Comparison of ENCODE assay signal across 23 mouse cellular contexts in genomic region chr10:9295269-9295668, GRCm38 (mm10).
A peak's percentile ranks its signal among the peaks of the same experiment; 100 is the strongest.
DNase-seq lines count a peak whose midpoint lies in the region; ATAC-seq and TF ChIP-seq lines count a peak whose summit lies in the region.
"Had no signal": no experiment of that assay in that cellular context is flagged by ENCODE, and none has a peak within 500 bp of the region (broad histone marks: within the 10 kb centered on the region; RNA-seq: fewer than 3 reads in every experiment).

No protein-coding gene starts in this region.

- peaks cover 3% of the 10 kb centered on the region; the same call in 1 of the 2 replicates for H3K4me1 ChIP-seq in forebrain, embryonic 12.5 days
- no peaks in the 10 kb centered on the region for H3K4me1 ChIP-seq in forebrain, embryonic 11.5 days (replicated peaks; ENCODE audit: control insufficient read depth, insufficient read depth, low read length)
- H3K4me1 ChIP-seq in lung, embryonic 14.5 days (ENCODE audit: insufficient read depth), result no peaks in the 10 kb centered on the region
- no peaks in the 10 kb centered on the region for H3K4me1 ChIP-seq in lung, adult 2 months (ENCODE audit: control insufficient read depth, insufficient read depth, low read length)
- H3K4me1 ChIP-seq in forebrain, embryonic 15.5 days, result peaks cover 9% of the 10 kb centered on the region
- H3K4me1 ChIP-seq: limb, embryonic 12.5 days; megakaryocyte, embryonic 14.5 days had no signal

- H3K27me3 ChIP-seq in forebrain, embryonic 12.5 days, result no peaks in the 10 kb centered on the region
- H3K27me3 ChIP-seq in forebrain, embryonic 11.5 days (ENCODE audit: control insufficient read depth, insufficient read depth, low read length), result no peaks in the 10 kb centered on the region
- H3K27me3 ChIP-seq in lung, embryonic 14.5 days (ENCODE audit: insufficient read depth, low read length), result no peaks in the 10 kb centered on the region
- H3K27me3 ChIP-seq in forebrain, embryonic 15.5 days, result no peaks in the 10 kb centered on the region
- H3K27me3 ChIP-seq: heart, embryonic 13.5 days; hindbrain, embryonic 13.5 days; limb, embryonic 12.5 days; megakaryocyte, embryonic 14.5 days had no signal

- TF ChIP-seq CTCF in lung, embryonic 14.5 days (IDR thresholded peaks at IDR 0.05; ENCODE audit: low read depth), result no peak
- TF ChIP-seq CTCF in lung, adult 2 months (IDR thresholded peaks at IDR 0.05; ENCODE audit: insufficient read depth, low read length), result no peak

- no peak overlapping the region for H3K4me3 ChIP-seq in forebrain, embryonic 12.5 days (replicated peaks)
- no peak overlapping the region for H3K4me3 ChIP-seq in forebrain, embryonic 11.5 days (ENCODE audit: low read depth, low read length)
- H3K4me3 ChIP-seq in lung, embryonic 14.5 days (ENCODE audit: low read depth, low read length), result no peak overlapping the region
- H3K4me3 ChIP-seq in lung, adult 2 months (replicated peaks; ENCODE audit: extremely low read depth, low read depth, low read length), result no peak overlapping the region
- no peak overlapping the region for H3K4me3 ChIP-seq in forebrain, embryonic 15.5 days
- H3K4me3 ChIP-seq: heart, adult 2 months; heart, embryonic 13.5 days; hindbrain, embryonic 13.5 days; layer of hippocampus, adult 2 months; limb, embryonic 12.5 days; megakaryocyte, embryonic 14.5 days had no signal

- 0 out of 2 replicates have a peak, but pooled peaks have one; percentile 37 for ATAC-seq in forebrain, embryonic 12.5 days (ENCODE audit: low FRiP score)
- ATAC-seq in forebrain, embryonic 11.5 days (replicated peaks; ENCODE audit: low FRiP score), result no peak
- no peak for ATAC-seq in lung, embryonic 14.5 days (ENCODE audit: insufficient read depth)
- peak; percentile 49; the same call in 1 of the 2 replicates for ATAC-seq in forebrain, embryonic 15.5 days (replicated peaks)
- ATAC-seq: liver, postnatal 0 days; midbrain, embryonic 16.5 days had no signal

- 66% methylated on average over 1 of the region's 1 CpGs for WGBS in forebrain, embryonic 12.5 days
- 77% methylated on average over 1 of the region's 1 CpGs for WGBS in forebrain, embryonic 11.5 days
- 73% methylated on average over 1 of the region's 1 CpGs for WGBS in lung, embryonic 14.5 days
- 61% methylated on average over 1 of the region's 1 CpGs for WGBS in lung, adult 2 months
- 16% methylated on average over 1 of the region's 1 CpGs for WGBS in forebrain, embryonic 15.5 days

- no peak overlapping the region for H3K9ac ChIP-seq in forebrain, embryonic 12.5 days
- no peak overlapping the region for H3K9ac ChIP-seq in forebrain, embryonic 11.5 days (ENCODE audit: low read length)
- H3K9ac ChIP-seq in lung, embryonic 14.5 days, result no peak overlapping the region
- H3K9ac ChIP-seq in forebrain, embryonic 15.5 days (replicated peaks), result no peak overlapping the region
- H3K9ac ChIP-seq: heart, embryonic 13.5 days; hindbrain, embryonic 13.5 days; limb, embryonic 12.5 days; liver, postnatal 0 days had no signal

- no peak for DNase-seq in forebrain, embryonic 11.5 days (ENCODE audit: low spot score)
- DNase-seq in lung, embryonic 14.5 days, result peak; percentile 37
- DNase-seq in lung, adult 2 months, result no peak
- DNase-seq in MN1 (ENCODE audit: low spot score), result peak; percentile 39
- no peak for DNase-seq in urinary bladder, postnatal 36 days (ENCODE audit: low spot score in 2 of 2)
- DNase-seq: adrenal gland, adult 8-10 months; cerebellum, adult 9-10 months; gastrocnemius, postnatal 36 days; heart, adult 2 months; heart, postnatal 14 days; kidney, adult 9 months; kidney, postnatal 14 days; liver, postnatal 0 days; lung, postnatal 36 days had no signal

- no peak overlapping the region for H3K27ac ChIP-seq in forebrain, embryonic 12.5 days
- no peak overlapping the region for H3K27ac ChIP-seq in forebrain, embryonic 11.5 days (ENCODE audit: low read depth, low read length)
- no peak overlapping the region for H3K27ac ChIP-seq in lung, embryonic 14.5 days (ENCODE audit: low read depth)
- H3K27ac ChIP-seq in forebrain, embryonic 15.5 days (replicated peaks), result no peak overlapping the region
- H3K27ac ChIP-seq: heart, adult 2 months; heart, embryonic 13.5 days; hindbrain, embryonic 13.5 days; layer of hippocampus, adult 2 months; limb, embryonic 12.5 days had no signal

- H3K9me3 ChIP-seq in forebrain, embryonic 12.5 days, result no peaks in the 10 kb centered on the region
- no peaks in the 10 kb centered on the region for H3K9me3 ChIP-seq in forebrain, embryonic 11.5 days (ENCODE audit: control insufficient read depth, low read length)
- H3K9me3 ChIP-seq in lung, embryonic 14.5 days (ENCODE audit: low read depth, low read length), result no peaks in the 10 kb centered on the region
- H3K9me3 ChIP-seq in forebrain, embryonic 15.5 days, result no peaks in the 10 kb centered on the region
- H3K9me3 ChIP-seq: heart, embryonic 13.5 days; hindbrain, embryonic 13.5 days; limb, embryonic 12.5 days; megakaryocyte, embryonic 14.5 days had no signal

- H3K36me3 ChIP-seq in forebrain, embryonic 12.5 days (replicated peaks), result no peaks in the 10 kb centered on the region
- no peaks in the 10 kb centered on the region for H3K36me3 ChIP-seq in forebrain, embryonic 11.5 days (ENCODE audit: control insufficient read depth, insufficient read depth, low read length)
- no peaks in the 10 kb centered on the region for H3K36me3 ChIP-seq in lung, embryonic 14.5 days (ENCODE audit: insufficient read depth)
- H3K36me3 ChIP-seq in forebrain, embryonic 15.5 days, result no peaks in the 10 kb centered on the region
- H3K36me3 ChIP-seq: heart, embryonic 13.5 days; hindbrain, embryonic 13.5 days; limb, embryonic 12.5 days had no signal

- no peak for TF ChIP-seq POLR2A in lung, adult 2 months (IDR thresholded peaks at IDR 0.05; ENCODE audit: borderline replicate concordance, extremely low read depth, low read depth, low read length)

- no peak overlapping the region for H3K4me2 ChIP-seq in forebrain, embryonic 12.5 days
- H3K4me2 ChIP-seq in forebrain, embryonic 11.5 days (ENCODE audit: low read depth, low read length, severe bottlenecking), result no peak overlapping the region
- no peak overlapping the region for H3K4me2 ChIP-seq in lung, embryonic 14.5 days
- no peak overlapping the region for H3K4me2 ChIP-seq in forebrain, embryonic 15.5 days (replicated peaks)
- H3K4me2 ChIP-seq: heart, embryonic 13.5 days; hindbrain, embryonic 13.5 days; limb, embryonic 12.5 days; liver, embryonic 11.5 days had no signal

Comparison
In these comparisons a context has a peak if more than half of its experiments do, and no peak if none do; other contexts are left out.
1. ATAC-seq: peak in forebrain, embryonic 12.5 days (single experiment) and forebrain, embryonic 15.5 days (single experiment); none in forebrain, embryonic 11.5 days (single experiment) and lung, embryonic 14.5 days (single experiment).
2. DNase-seq: peak in lung, embryonic 14.5 days (single experiment) and MN1 (single experiment); none in forebrain, embryonic 11.5 days (single experiment), lung, adult 2 months (single experiment) and urinary bladder, postnatal 36 days (0 of 2).